In genomic region chr1:175970710-175971109, GRCm38 (mm10) we compare ENCODE assay signal across 37 mouse cellular contexts. TPM values are rescaled to one million over a fixed set of nuclear protein-coding genes. Genes with fewer than 3 reads are reported as not detected.
DNase-seq lines count a peak whose midpoint lies in the region; ATAC-seq lines count a peak whose summit lies in the region.
"Had no signal": no experiment of that assay in that cellular context is flagged by ENCODE, and none has a peak within 500 bp of the region (broad histone marks: within the 10 kb centered on the region; RNA-seq: fewer than 3 reads in every experiment).

No protein-coding gene starts in this region.

- H3K27ac ChIP-seq in forebrain, embryonic 16.5 days (ENCODE audit: low read length) = no peak overlapping the region
- H3K27ac ChIP-seq in forebrain, embryonic 11.5 days (ENCODE audit: low read depth, low read length) = no peak overlapping the region
- no peak overlapping the region for H3K27ac ChIP-seq in midbrain, embryonic 14.5 days (replicated peaks; ENCODE audit: low read depth, low read length)
- no peak overlapping the region for H3K27ac ChIP-seq in midbrain, embryonic 15.5 days
- H3K27ac ChIP-seq: embryonic facial prominence, embryonic 13.5 days; heart, embryonic 13.5 days; kidney, postnatal 0 days; limb, embryonic 10.5 days; limb, embryonic 15.5 days; liver, embryonic 13.5 days; neural tube, embryonic 13.5 days; stomach, postnatal 0 days had no signal

- ATAC-seq in cerebellum, adult (ENCODE audit: insufficient number of reproducible peaks, low FRiP score, low TSS enrichment) = no peak
- peak; percentile 65 for ATAC-seq in forebrain, embryonic 16.5 days
- no peak for ATAC-seq in forebrain, embryonic 11.5 days (replicated peaks; ENCODE audit: low FRiP score)
- ATAC-seq in midbrain, embryonic 14.5 days (ENCODE audit: low FRiP score, low TSS enrichment) = no peak
- ATAC-seq in midbrain, embryonic 15.5 days (replicated peaks) = no peak
- ATAC-seq: intestine, embryonic 16.5 days; lung, postnatal 0 days; Patski had no signal

- no peaks in the 10 kb centered on the region for H3K4me1 ChIP-seq in forebrain, embryonic 16.5 days (replicated peaks; ENCODE audit: control insufficient read depth, insufficient read depth, low read length)
- H3K4me1 ChIP-seq in forebrain, embryonic 11.5 days (replicated peaks; ENCODE audit: control insufficient read depth, insufficient read depth, low read length) = no peaks in the 10 kb centered on the region
- no peaks in the 10 kb centered on the region for H3K4me1 ChIP-seq in midbrain, embryonic 14.5 days (ENCODE audit: control insufficient read depth, insufficient read depth, low read length)
- H3K4me1 ChIP-seq in midbrain, embryonic 15.5 days = no peaks in the 10 kb centered on the region
- H3K4me1 ChIP-seq: embryonic facial prominence, embryonic 13.5 days; heart, embryonic 13.5 days; limb, embryonic 10.5 days; limb, embryonic 15.5 days; liver, embryonic 13.5 days; megakaryocyte, embryonic 14.5 days; neural tube, embryonic 13.5 days had no signal

- no peak overlapping the region for H3K4me3 ChIP-seq in forebrain, embryonic 16.5 days (replicated peaks; ENCODE audit: low read length)
- no peak overlapping the region for H3K4me3 ChIP-seq in forebrain, embryonic 11.5 days (ENCODE audit: low read depth, low read length)
- H3K4me3 ChIP-seq in midbrain, embryonic 14.5 days (replicated peaks; ENCODE audit: low read depth, low read length) = no peak overlapping the region
- no peak overlapping the region for H3K4me3 ChIP-seq in midbrain, embryonic 15.5 days
- H3K4me3 ChIP-seq: embryonic facial prominence, embryonic 13.5 days; heart, embryonic 13.5 days; limb, embryonic 10.5 days; limb, embryonic 15.5 days; liver, embryonic 13.5 days; megakaryocyte, embryonic 14.5 days; neural tube, embryonic 13.5 days had no signal

- DNase-seq in cerebellum, postnatal 14 days = peak; percentile 56 to 73
- no peak for DNase-seq in forebrain, embryonic 11.5 days (ENCODE audit: low spot score)
- peak; percentile 11 for DNase-seq in midbrain, embryonic 14.5 days
- DNase-seq in brain, adult 2 months (ENCODE audit: low read depth, low spot score) = peak; percentile 47
- no peak for DNase-seq in adrenal gland, postnatal 4 days (ENCODE audit: low spot score in 2 of 2)
- DNase-seq: adrenal gland, postnatal 10 days; gastrocnemius, postnatal 10 days; heart, postnatal 10 days; kidney, adult 8-10 months; kidney, postnatal 4 days; liver, embryonic 13.5 days; lung, adult 18-20 months; lung, postnatal 4 days; spleen, adult 18-20 months; thymus, adult 18-20 months; thymus, postnatal 25 days had no signal

- H3K4me2 ChIP-seq in forebrain, embryonic 16.5 days (ENCODE audit: low read length) = no peak overlapping the region
- no peak overlapping the region for H3K4me2 ChIP-seq in forebrain, embryonic 11.5 days (ENCODE audit: low read depth, low read length, severe bottlenecking)
- H3K4me2 ChIP-seq in midbrain, embryonic 14.5 days (ENCODE audit: low read length) = no peak overlapping the region
- no peak overlapping the region for H3K4me2 ChIP-seq in midbrain, embryonic 15.5 days
- H3K4me2 ChIP-seq: embryonic facial prominence, embryonic 13.5 days; heart, embryonic 13.5 days; limb, embryonic 15.5 days; liver, embryonic 13.5 days; neural tube, embryonic 13.5 days had no signal

- no peaks in the 10 kb centered on the region for H3K27me3 ChIP-seq in forebrain, embryonic 16.5 days (replicated peaks; ENCODE audit: control insufficient read depth, insufficient read depth, low read length)
- no peaks in the 10 kb centered on the region for H3K27me3 ChIP-seq in forebrain, embryonic 11.5 days (ENCODE audit: control insufficient read depth, insufficient read depth, low read length)
- no peaks in the 10 kb centered on the region for H3K27me3 ChIP-seq in midbrain, embryonic 14.5 days (ENCODE audit: control insufficient read depth, insufficient read depth, low read length)
- no peaks in the 10 kb centered on the region for H3K27me3 ChIP-seq in midbrain, embryonic 15.5 days (replicated peaks)
- H3K27me3 ChIP-seq: embryonic facial prominence, embryonic 13.5 days; heart, embryonic 13.5 days; limb, embryonic 15.5 days; liver, embryonic 13.5 days; megakaryocyte, embryonic 14.5 days; neural tube, embryonic 13.5 days; Patski had no signal

- no peaks in the 10 kb centered on the region for H3K9me3 ChIP-seq in forebrain, embryonic 16.5 days (ENCODE audit: control insufficient read depth, low read length)
- no peaks in the 10 kb centered on the region for H3K9me3 ChIP-seq in forebrain, embryonic 11.5 days (ENCODE audit: control insufficient read depth, low read length)
- no peaks in the 10 kb centered on the region for H3K9me3 ChIP-seq in midbrain, embryonic 14.5 days (ENCODE audit: control insufficient read depth, low read length)
- H3K9me3 ChIP-seq in midbrain, embryonic 15.5 days = no peaks in the 10 kb centered on the region
- H3K9me3 ChIP-seq: embryonic facial prominence, embryonic 13.5 days; heart, embryonic 13.5 days; limb, embryonic 10.5 days; limb, embryonic 15.5 days; liver, embryonic 13.5 days; neural tube, embryonic 13.5 days had no signal

- 16% methylated on average over 5 of the region's 5 CpGs for WGBS in forebrain, embryonic 16.5 days
- WGBS in forebrain, embryonic 11.5 days = 59% methylated on average over 5 of the region's 5 CpGs
- 70% methylated on average over 5 of the region's 5 CpGs for WGBS in midbrain, embryonic 14.5 days
- 61% methylated on average over 5 of the region's 5 CpGs for WGBS in midbrain, embryonic 15.5 days

- H3K36me3 ChIP-seq in forebrain, embryonic 16.5 days (ENCODE audit: control insufficient read depth, insufficient read depth) = no peaks in the 10 kb centered on the region
- H3K36me3 ChIP-seq in forebrain, embryonic 11.5 days (ENCODE audit: control insufficient read depth, insufficient read depth, low read length) = no peaks in the 10 kb centered on the region
- no peaks in the 10 kb centered on the region for H3K36me3 ChIP-seq in midbrain, embryonic 14.5 days (ENCODE audit: control insufficient read depth, insufficient read depth, low read length)
- H3K36me3 ChIP-seq in midbrain, embryonic 15.5 days (replicated peaks) = no peaks in the 10 kb centered on the region
- H3K36me3 ChIP-seq: embryonic facial prominence, embryonic 13.5 days; heart, embryonic 13.5 days; limb, embryonic 10.5 days; limb, embryonic 15.5 days; liver, embryonic 13.5 days; neural tube, embryonic 13.5 days had no signal

- no peak overlapping the region for H3K9ac ChIP-seq in forebrain, embryonic 16.5 days (replicated peaks; ENCODE audit: low read depth, low read length)
- no peak overlapping the region for H3K9ac ChIP-seq in forebrain, embryonic 11.5 days (ENCODE audit: low read length)
- H3K9ac ChIP-seq in midbrain, embryonic 14.5 days (replicated peaks; ENCODE audit: low read length) = no peak overlapping the region
- H3K9ac ChIP-seq in midbrain, embryonic 15.5 days = no peak overlapping the region
- H3K9ac ChIP-seq: embryonic facial prominence, embryonic 13.5 days; heart, embryonic 13.5 days; limb, embryonic 15.5 days; liver, embryonic 13.5 days; neural tube, embryonic 13.5 days had no signal

RNA-seq across cellular contexts. Expression of gene Rbm8a2, which starts 8.2 kb away (rescaled TPM):
- polyA plus RNA-seq in forebrain, embryonic 16.5 days (2015; fragmentation: Nextera tagmentation; extraction: Ambion mirVana) = 0.47 and 0.48 TPM in 2 replicates
- polyA plus RNA-seq in forebrain, embryonic 11.5 days (2014; fragmentation: Nextera tagmentation; extraction: Ambion mirVana) = 0.67 and 1.0 TPM in 2 replicates
- 0.59 and 1.0 TPM in 2 replicates for polyA plus RNA-seq in midbrain, embryonic 14.5 days (2014; fragmentation: Nextera tagmentation; extraction: Ambion mirVana)
- polyA plus RNA-seq in midbrain, embryonic 15.5 days (2015; fragmentation: Nextera tagmentation; extraction: Ambion mirVana) = 0.34 and 0.54 TPM in 2 replicates
- not detected for total RNA-seq in adrenal gland, postnatal 4 days (2021)
- total RNA-seq: adrenal gland, postnatal 10 days; heart, adult 8-10 months; heart, postnatal 10 days; layer of hippocampus, adult 8-10 months; layer of hippocampus, postnatal 25 days had no signal
- polyA plus RNA-seq: gonadal fat pad, adult 2 months had no signal

RNA-seq across cellular contexts. Expression of gene Gm38100, which starts 50.6 kb away (rescaled TPM):
- 0.27 TPM in 1 of 2 replicates, not detected in the other for polyA plus RNA-seq in forebrain, embryonic 16.5 days (2015; fragmentation: Nextera tagmentation; extraction: Ambion mirVana)
- polyA plus RNA-seq in forebrain, embryonic 11.5 days (2014; fragmentation: Nextera tagmentation; extraction: Ambion mirVana) = 0.20 and 0.31 TPM in 2 replicates
- polyA plus RNA-seq in midbrain, embryonic 14.5 days (2014; fragmentation: Nextera tagmentation; extraction: Ambion mirVana) = not detected in 2 replicates
- polyA plus RNA-seq in midbrain, embryonic 15.5 days (2015; fragmentation: Nextera tagmentation; extraction: Ambion mirVana) = not detected in 2 replicates
- not detected for total RNA-seq in adrenal gland, postnatal 4 days (2021)
- total RNA-seq: adrenal gland, postnatal 10 days; common myeloid progenitor, adult 5-6 weeks; gastrocnemius, postnatal 10 days; heart, adult 8-10 months; heart, postnatal 10 days; hematopoietic stem cell, adult 5-6 weeks; layer of hippocampus, adult 8-10 months; layer of hippocampus, postnatal 25 days; left cerebral cortex, adult 8-10 months had no signal
- polyA plus RNA-seq: gonadal fat pad, adult 2 months; heart, embryonic 13.5 days; kidney, postnatal 0 days; limb, embryonic 15.5 days; liver, embryonic 13.5 days; lung, postnatal 0 days; neural tube, embryonic 13.5 days; Patski; stomach, postnatal 0 days had no signal

Comparison
In these comparisons a context has a peak if more than half of its experiments do, and no peak if none do; other contexts are left out.
1. DNase-seq: peak in cerebellum, postnatal 14 days (2 of 2), midbrain, embryonic 14.5 days (single experiment) and brain, adult 2 months (single experiment); none in forebrain, embryonic 11.5 days (single experiment) and adrenal gland, postnatal 4 days (0 of 2).